Mouse (Mus musculus) intestine, embryonic 14.5 days (tissue): ENCODE data around the gene Abcd3. TPM values are rescaled to one million over a fixed set of nuclear protein-coding genes. Genes with fewer than 3 reads are reported as not detected.
A peak's percentile ranks its signal among the peaks of the same experiment; 100 is the strongest.

ENCODE experiments used
- ATAC-seq: fragments of 200-750 bp; cut with Nextera tagmentation; replicated peaks from 2 replicates; pipeline ENCODE4 v1.8.0; 2017; ENCODE audit warnings: low read depth, moderate number of reproducible peaks, moderate TSS enrichment, moderate library complexity; ENCODE audit not compliant: low FRiP score, low TSS enrichment
- DNase-seq: peaks from one replicate; pipeline ENCODE4 v3.0.0-alpha.2; 2018; ENCODE audit warnings: low spot score
- H3K27ac ChIP-seq: fragments of 300-500 bp; sonication (generic); 2 replicates; pipeline ENCODE4 v1.5.1; 2014; ENCODE audit warnings: low read depth, mild to moderate bottlenecking, control low read depth
- H3K27me3 ChIP-seq: fragments of 300-500 bp; sonication (generic); replicated peaks from 2 replicates; pipeline ENCODE4 v1.6.1; 2014; ENCODE audit warnings: low read length, control low read depth; ENCODE audit not compliant: control insufficient read depth, insufficient read depth
- H3K36me3 ChIP-seq: fragments of 300-500 bp; sonication (generic); 2 replicates; pipeline ENCODE4 v1.6.1; 2014; ENCODE audit warnings: low read length, control low read depth; ENCODE audit not compliant: control insufficient read depth, insufficient read depth
- H3K4me1 ChIP-seq: fragments of 300-500 bp; sonication (generic); replicated peaks from 2 replicates; pipeline ENCODE4 v1.6.1; 2014; ENCODE audit warnings: low read length, control low read depth, mixed read lengths; ENCODE audit not compliant: control insufficient read depth, insufficient read depth
- H3K4me2 ChIP-seq: fragments of 300-500 bp; sonication (generic); 2 replicates; pipeline ENCODE4 v1.6.1; 2014; ENCODE audit warnings: low read length
- H3K4me3 ChIP-seq: fragments of 300-500 bp; sonication (generic); 2 replicates; pipeline ENCODE4 v1.5.1; 2014; ENCODE audit warnings: low read depth, low read length, control low read depth, mixed read lengths
- H3K9ac ChIP-seq: fragments of 300-500 bp; sonication (generic); 2 replicates; pipeline ENCODE4 v1.6.1; 2014; ENCODE audit warnings: mild to moderate bottlenecking, low read length
- H3K9me3 ChIP-seq: fragments of 300-500 bp; sonication (generic); 2 replicates; pipeline ENCODE4 v1.6.1; 2016; ENCODE audit warnings: low read length, control low read depth; ENCODE audit not compliant: control insufficient read depth
- WGBS: fragments of 180-500 bp; shearing (Covaris S2); extraction: QIAGEN DNeasy Blood & Tissue Kit; methylation state at CpG from one replicate; pipeline ENCODE4 v1.1.7; 2014; 5-methylcytosine and 5-hydroxymethylcytosine counted together
- polyA plus RNA-seq: library from polyadenylated mRNA; unstranded; fragments of >200 nt; fragmentation: Nextera tagmentation; extraction: Ambion mirVana; gene quantifications from 2 replicates; pipeline ENCODE4 v1.2.1, GENCODE M21; 2014

The Abcd3 gene
- polyA plus RNA-seq, 1 experiment from 2014 or later, result 56.8 TPM

DNA sequence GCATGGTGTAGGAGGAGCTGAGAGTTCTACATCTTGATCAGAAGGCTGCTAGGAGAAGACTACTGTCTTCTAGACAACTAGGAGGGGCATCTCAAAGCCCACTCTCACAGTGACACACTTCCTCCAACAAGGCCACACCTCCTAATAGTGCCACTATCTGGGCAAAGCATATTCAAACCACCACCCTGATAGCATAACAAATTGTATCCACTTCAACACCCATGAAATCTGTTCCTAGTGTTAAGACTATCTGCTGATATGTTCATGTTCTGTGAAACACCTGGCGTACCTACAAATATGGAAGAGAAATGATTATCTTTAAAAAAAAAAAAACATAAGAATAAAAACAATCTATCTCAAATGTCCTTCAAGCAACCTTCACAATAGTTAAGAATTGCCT is 9.2 kb upstream of the Abcd3 start:
- Histone ChIP-seq H3K36me3 (no peaks in the 10 kb centered on the region), H3K9me3 (no peaks in the 10 kb centered on the region), H3K27me3 (no peaks in the 10 kb centered on the region), H3K27ac (no peak overlapping the region), H3K4me1 (0 out of 2 replicates have a peak, but pooled peaks cover 4% of the 10 kb centered on the region), H3K4me3 (no peak overlapping the region), H3K9ac (no peak overlapping the region), H3K4me2 (no peak overlapping the region)
- no peak for ATAC-seq
- 98% methylated on average over 1 of the region's 1 CpGs for whole genome bisulfite sequencing
- no peak for DNase-seq

DNA sequence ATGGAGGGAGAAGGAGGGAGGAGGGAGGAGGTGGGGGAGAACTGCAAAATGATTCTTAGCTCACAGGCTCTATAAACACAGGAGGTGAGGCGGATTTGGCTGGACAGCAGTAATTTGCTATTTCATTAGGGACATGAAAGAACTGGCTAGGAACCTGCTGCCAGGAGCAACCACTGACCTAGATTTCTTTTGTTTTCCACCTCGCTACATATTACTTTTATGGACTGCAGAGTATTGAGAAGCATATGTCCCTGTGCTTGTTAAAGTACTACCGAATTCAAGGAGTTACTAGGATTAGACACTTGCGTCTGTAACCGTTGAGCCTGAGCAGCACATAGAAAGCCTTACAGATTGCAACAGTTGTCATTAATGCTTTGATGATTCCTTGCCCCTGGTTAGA is 7.5 kb upstream of the Abcd3 start:
- DNase-seq (no peak), ATAC-seq (no peak)
- 72% methylated on average over 5 of the region's 5 CpGs for WGBS
- no peak overlapping the region for H3K27ac ChIP-seq
- no peak overlapping the region for H3K4me2 ChIP-seq
- no peak overlapping the region for H3K4me3 ChIP-seq
- H3K4me1 ChIP-seq, result 0 out of 2 replicates have a peak, but pooled peaks cover 8% of the 10 kb centered on the region
- H3K36me3 ChIP-seq, result no peaks in the 10 kb centered on the region
- no peak overlapping the region for H3K9ac ChIP-seq
- no peaks in the 10 kb centered on the region for H3K27me3 ChIP-seq
- no peaks in the 10 kb centered on the region for H3K9me3 ChIP-seq

DNA sequence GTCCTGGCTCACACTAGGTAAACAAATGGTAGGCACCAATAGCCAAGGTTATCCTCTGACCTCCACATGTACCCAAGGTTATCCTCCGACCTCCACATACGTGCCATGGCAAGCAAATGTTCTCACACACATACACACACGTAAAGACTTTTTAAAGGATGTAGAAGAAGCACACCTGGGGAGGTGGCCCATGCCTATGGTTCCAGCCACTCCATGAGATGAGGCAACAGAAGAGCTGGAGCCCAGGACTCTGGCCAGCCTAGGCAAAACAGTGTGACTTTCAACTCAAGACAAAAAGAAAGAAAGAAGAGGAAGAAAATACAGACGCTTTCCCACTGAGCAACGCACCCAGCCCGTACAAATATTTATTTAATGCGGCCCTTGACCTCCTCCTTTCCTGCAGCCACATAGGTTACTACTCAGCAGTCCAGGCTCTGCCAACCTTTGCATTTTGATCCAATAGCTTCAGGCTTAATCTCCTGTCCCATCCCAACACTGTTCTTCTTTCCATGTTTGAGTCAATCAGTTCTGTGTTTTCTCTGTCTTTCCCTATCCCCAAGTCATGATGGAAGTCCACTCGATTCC is 6.5 kb upstream of the Abcd3 start:
- no peak overlapping the region for H3K4me2 ChIP-seq
- H3K4me1 ChIP-seq, result 0 out of 2 replicates have a peak, but pooled peaks cover 8% of the 10 kb centered on the region
- H3K9ac ChIP-seq, result no peak overlapping the region
- no peak overlapping the region for H3K27ac ChIP-seq
- 56% methylated on average over 8 of the region's 8 CpGs for WGBS
- no peaks in the 10 kb centered on the region for H3K27me3 ChIP-seq
- H3K4me3 ChIP-seq, result no peak overlapping the region
- H3K9me3 ChIP-seq, result no peaks in the 10 kb centered on the region
- ATAC-seq, result no peak
- no peaks in the 10 kb centered on the region for H3K36me3 ChIP-seq
- no peak for DNase-seq

DNA sequence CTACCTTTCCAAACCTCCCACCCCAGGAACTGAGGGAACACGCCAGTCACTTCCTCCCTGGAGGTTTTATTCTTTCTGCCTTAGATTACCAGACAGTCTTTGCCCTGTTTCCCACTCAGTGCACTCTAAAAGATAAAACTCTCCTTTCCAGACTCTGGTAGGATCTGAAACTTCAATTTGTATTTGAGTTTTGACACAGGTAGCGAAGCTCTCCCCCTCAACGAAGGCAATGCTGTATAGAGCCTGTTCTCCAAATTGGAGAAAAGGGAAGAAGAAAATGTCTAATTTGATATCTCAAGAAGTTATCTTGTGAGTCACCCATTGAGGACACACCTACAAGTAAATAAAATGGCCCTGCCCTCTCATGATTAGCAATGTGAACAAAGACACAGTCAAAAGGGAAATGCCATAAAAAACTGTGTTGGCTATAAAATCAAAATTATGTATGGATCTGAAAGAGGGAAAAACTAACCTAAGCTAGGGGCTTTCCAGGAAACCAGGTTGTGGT is 4.6 kb upstream of the Abcd3 start:
- Histone ChIP-seq H3K9ac (no peak overlapping the region), H3K27ac (no peak overlapping the region; the same call in 1 of the 2 replicates), H3K4me2 (no peak overlapping the region), H3K4me1 (peaks cover 12% of the 10 kb centered on the region; the same call in 1 of the 2 replicates), H3K27me3 (no peaks in the 10 kb centered on the region), H3K4me3 (no peak overlapping the region), H3K9me3 (no peaks in the 10 kb centered on the region), H3K36me3 (no peaks in the 10 kb centered on the region)
- ATAC-seq, result no peak
- DNase-seq, result no peak
- WGBS, result 77% methylated on average over 3 of the region's 3 CpGs

DNA sequence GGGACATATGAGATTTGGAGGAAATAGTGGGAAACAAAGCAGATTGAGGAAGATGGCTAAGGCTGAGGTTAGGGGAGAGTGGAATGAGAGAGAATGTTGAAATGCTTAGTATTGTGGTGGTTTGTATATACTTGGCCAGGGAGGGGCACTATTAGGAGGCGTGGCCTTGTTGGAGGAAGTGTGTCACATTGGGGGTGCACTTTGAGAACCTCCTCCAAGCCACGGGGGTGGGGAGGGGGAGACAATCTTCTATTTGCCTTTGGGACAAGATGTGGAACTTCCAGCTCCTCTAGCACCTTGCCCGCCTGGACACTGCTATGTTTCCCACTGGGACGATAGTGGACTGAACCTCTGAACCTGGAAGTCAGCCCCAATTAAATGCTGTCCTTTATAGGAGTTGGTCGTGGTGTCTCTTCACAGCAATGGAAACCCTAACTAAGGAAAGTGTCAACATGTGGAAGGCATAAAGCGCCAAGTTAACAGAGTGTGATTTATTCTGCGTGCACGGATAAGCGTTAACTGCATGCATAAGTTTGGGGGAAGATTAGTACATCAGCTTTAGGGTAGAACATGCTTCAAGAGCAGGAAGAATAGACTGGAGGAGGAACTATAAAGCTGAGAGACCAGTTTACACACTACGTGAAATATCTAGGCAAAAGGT is 3.8 kb upstream of the Abcd3 start:
- peaks cover 16% of the 10 kb centered on the region; the same call in 1 of the 2 replicates for H3K4me1 ChIP-seq
- no peak overlapping the region for H3K4me3 ChIP-seq
- no peak for ATAC-seq
- no peaks in the 10 kb centered on the region for H3K9me3 ChIP-seq
- H3K27me3 ChIP-seq, result no peaks in the 10 kb centered on the region
- no peak for DNase-seq
- no peak overlapping the region for H3K9ac ChIP-seq
- no peak overlapping the region for H3K4me2 ChIP-seq
- no peak overlapping the region for H3K27ac ChIP-seq
- WGBS, result 80% methylated on average over 10 of the region's 10 CpGs
- H3K36me3 ChIP-seq, result no peaks in the 10 kb centered on the region

GRCm38 (mm10) chr3:121815549-121816235 is 590 bp upstream of the Abcd3 start:
- no peaks in the 10 kb centered on the region for H3K9me3 ChIP-seq
- no peaks in the 10 kb centered on the region for H3K27me3 ChIP-seq
- no peak for ATAC-seq
- H3K4me3 ChIP-seq, result peak overlapping the region; percentile 92
- WGBS, result 14% methylated on average over 16 of the region's 16 CpGs
- H3K36me3 ChIP-seq, result no peaks in the 10 kb centered on the region
- H3K4me1 ChIP-seq, result peaks cover 18% of the 10 kb centered on the region
- peak overlapping the region; percentile 90 for H3K9ac ChIP-seq
- peak overlapping the region; percentile 96 for H3K27ac ChIP-seq
- H3K4me2 ChIP-seq, result peak overlapping the region; percentile 70
- no peak for DNase-seq

DNA sequence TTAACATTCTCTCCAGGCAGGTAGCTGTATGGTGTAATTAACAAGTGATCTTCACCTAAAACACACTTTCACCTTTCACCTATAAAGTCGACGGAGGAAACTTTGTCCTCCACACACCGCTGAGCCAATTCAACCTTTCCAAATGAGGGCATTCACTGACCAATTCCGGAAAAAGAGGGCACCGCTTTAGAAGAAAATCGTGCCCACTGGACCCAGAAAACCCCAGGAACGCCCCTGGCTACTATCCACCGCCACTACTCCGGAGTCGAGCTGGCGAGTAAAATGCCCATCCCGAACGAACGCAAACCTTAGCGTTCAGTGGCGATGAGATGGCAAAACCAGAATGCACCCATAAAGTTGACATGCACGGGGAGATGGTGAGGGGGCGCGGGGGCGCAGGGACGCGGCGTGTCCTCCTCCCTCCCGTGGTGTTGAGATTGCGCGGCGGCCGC is 663 bp downstream of the Abcd3 start:
- 1% methylated on average over 24 of the region's 28 CpGs for WGBS
- Histone ChIP-seq H3K4me2 (peak overlapping the region; percentile 70), H3K27me3 (no peaks in the 10 kb centered on the region), H3K9me3 (no peaks in the 10 kb centered on the region), H3K36me3 (no peaks in the 10 kb centered on the region), H3K4me1 (peaks cover 20% of the 10 kb centered on the region), H3K9ac (peak overlapping the region; percentile 90), H3K4me3 (peak overlapping the region; percentile 92), H3K27ac (peak overlapping the region; percentile 96)
- no peak for DNase-seq
- ATAC-seq, result no peak

DNA sequence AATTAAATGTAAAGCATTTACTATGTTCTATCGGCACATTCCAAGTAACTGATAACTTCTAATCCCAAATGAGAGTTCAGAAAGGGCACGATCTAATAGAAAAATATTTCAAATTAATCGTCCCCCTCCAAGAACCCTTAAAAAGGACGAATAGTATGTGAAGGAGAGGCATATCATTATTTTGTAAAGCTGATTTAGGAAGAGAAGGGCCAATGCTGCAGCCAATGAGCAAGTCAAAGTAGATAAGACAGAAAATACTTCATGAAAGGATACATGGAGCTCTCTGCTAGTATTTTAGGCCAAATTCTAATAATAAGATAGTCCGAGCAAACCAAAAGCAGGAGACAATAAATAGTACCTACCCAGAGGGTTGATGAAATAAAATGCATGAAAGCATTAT is 1.3 kb downstream of the Abcd3 start:
- H3K4me1 ChIP-seq, result peaks cover 20% of the 10 kb centered on the region
- H3K9ac ChIP-seq, result peak overlapping the region; percentile 90
- 59% methylated on average over 5 of the region's 5 CpGs for WGBS
- H3K36me3 ChIP-seq, result no peaks in the 10 kb centered on the region
- no peaks in the 10 kb centered on the region for H3K9me3 ChIP-seq
- H3K4me3 ChIP-seq, result peak overlapping the region; percentile 92
- peak overlapping the region; percentile 70 for H3K4me2 ChIP-seq
- ATAC-seq (no peak), DNase-seq (no peak)
- no peaks in the 10 kb centered on the region for H3K27me3 ChIP-seq
- no peak overlapping the region for H3K27ac ChIP-seq
